Mouse (Mus musculus) heart, postnatal 0 days (tissue): ENCODE measurements around the gene Mycbpap.

Experiments used
- CTCF ChIP-seq: IDR thresholded peaks from 2 replicates; pipeline ENCODE4 v1.5.1; 2016; ENCODE audit warnings: antibody characterized with exemption, control low read depth, low read depth
- EP300 ChIP-seq: IDR thresholded peaks from 2 replicates; pipeline ENCODE4 v1.6.1; 2016; ENCODE audit warnings: antibody characterized with exemption, low read depth

GRCm38 (mm10) chr11:94469136-94470064 is 52.1 kb downstream of the Mycbpap start:
- TF ChIP-seq CTCF (no peak), EP300 (no peak)
